Mouse (Mus musculus) cerebellum, adult 2 months (tissue): ENCODE measurements around the gene Gm28230.

Experiments used
- CTCF ChIP-seq: fragments of 200-500 bp; IDR thresholded peaks from 2 replicates; pipeline ENCODE4 v1.5.1; 2011; ENCODE audit warnings: low read depth, mild to moderate bottlenecking, control low read depth, low read length, moderate library complexity, borderline replicate concordance; ENCODE audit not compliant: insufficient read depth
- POLR2A ChIP-seq: fragments of 200-500 bp; IDR thresholded peaks from 2 replicates; pipeline ENCODE4 v1.6.1; 2011; ENCODE audit warnings: low read length, control low read depth, borderline replicate concordance; ENCODE audit not compliant: insufficient read depth

DNA sequence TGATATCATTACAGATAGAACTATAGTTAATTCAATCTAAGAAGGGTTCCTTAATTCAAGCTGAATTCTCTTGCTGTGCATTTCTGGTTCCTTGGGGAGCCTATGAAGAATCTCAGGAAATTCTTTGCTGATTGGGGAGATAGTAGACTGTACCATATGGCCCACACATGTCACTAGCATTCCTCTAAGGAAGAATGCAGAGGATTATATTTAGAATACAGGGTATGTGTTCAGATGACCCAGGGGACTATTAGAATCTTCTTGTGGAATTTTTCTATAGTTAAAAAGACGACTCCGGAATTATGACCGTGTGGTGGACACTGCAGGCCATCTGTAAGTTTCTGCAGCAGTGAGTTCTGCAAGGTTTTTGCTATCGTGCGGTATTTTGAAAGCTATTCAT is 54.9 kb downstream of the Gm28230 start:
- TF ChIP-seq POLR2A (no peak), CTCF (no peak)
